Mouse (Mus musculus) thymus, postnatal 10 days (tissue): ENCODE data around the gene Npc1l1.
A peak's percentile ranks its signal among the peaks of the same experiment; 100 is the strongest.

ENCODE experiments used
- DNase-seq, 2 experiments: peaks; one replicate each; pipeline ENCODE4 v3.0.0; 2021; ENCODE audit warnings: low spot score in 2 of 2

Npc1l1 gene

DNA sequence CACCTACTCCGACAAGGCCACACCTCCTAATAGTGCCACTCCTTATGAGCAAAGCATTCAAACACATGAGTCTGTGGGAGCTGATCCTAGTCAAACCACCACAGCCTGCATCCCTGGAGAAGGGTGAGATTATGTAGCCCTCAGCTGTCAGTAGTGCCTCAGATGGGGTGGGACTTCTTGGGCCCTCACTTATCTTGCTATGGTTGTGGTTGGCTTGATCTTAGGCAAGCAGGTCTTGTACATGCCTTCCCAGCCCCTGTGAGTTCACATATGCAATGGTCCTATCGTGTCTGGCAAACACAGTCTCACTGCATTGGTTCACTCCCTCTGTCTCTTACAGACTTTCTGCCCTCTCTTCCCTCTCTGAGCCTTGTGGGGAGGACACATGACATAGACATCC lies 22.9 kb downstream of the Npc1l1 start:
- DNase-seq, result no peak

DNA sequence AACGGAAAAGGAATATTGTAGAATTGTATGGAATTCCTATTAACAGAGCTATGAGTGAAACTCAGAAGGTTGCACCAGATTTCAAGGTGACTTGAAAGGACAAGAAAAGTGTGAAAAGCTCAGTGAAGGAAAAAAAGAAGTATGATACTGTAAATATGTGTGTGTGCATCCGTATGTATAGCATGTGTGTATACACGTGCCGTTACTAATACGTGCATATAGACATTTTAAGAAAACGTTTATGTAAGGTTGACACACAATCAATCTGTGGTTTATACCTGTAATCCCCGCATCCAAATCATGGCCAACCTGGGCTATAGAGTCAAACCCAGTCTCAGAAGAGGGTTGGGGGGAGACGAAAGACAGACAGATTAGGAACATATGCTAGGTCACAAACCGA lies 29.4 kb downstream of the Npc1l1 start:
- no peak for DNase-seq

DNA sequence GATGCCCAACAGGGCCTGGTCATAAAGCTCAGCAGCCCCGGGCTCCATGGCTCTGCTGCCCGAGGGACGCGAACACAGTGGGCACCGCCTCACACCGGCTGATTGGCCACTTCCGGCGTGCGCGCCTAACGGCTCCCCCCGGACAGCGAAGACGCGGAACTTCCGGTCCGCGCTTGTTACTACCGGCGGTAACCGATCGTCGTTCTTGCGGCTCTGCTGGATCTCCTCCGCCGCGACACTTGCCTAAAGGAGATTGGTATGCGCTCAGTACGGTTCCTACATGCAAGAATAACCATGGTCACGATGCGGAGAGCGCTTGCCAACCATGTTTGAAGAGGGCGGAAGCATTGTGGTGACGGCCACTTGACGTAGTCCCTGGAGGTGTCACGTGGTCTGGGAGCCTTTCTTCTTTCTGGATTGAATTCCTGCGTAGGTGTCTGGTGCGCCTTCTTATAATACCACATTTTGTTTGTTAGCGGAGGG lies 29.8 kb downstream of the Npc1l1 start, which contains the start of gene Nudcd3:
Gene Nudcd3, minus strand, starts transcription at position 329 of the 483 bp plus-strand sequence.
- DNase-seq, result peak; percentile 77 to 78

DNA sequence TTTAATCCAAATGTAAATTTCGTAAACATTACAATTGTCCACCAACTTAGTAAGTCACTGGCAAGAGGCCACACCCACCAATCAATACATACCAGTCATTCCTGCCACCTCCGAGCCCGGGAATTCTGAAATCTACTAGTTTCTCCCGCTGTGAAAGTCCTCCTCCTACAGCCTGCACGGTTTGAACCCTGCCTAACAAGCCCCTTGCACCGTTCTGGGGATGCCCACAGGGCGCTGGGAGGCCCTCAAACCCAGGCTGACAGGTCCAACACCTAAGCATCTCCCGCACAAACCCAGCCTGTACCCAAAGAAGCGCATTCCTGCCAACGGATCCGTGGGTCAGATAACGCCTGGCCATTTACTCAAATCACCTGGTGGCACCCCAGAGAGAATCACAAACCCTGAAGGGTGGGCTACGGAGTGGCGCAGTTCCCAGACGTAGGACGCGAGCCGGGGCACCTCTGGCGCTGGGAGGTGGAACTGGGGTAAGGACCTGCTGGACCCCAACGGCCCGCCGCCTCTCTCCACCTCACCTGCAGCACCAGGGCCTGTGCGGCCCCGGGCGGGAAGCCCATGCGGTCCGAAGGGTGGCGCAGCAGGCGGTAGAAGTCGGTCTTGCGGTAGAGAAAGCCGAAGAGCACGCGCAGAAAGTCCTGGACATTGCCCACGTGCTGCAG lies 30.4 kb downstream of the Npc1l1 start, which contains the start of gene A730071L15Rik:
Gene A730071L15Rik, plus strand, starts transcription at position 620 of the 677 bp plus-strand sequence.
- DNase-seq, result peak in 1 of 2 experiments; percentile 27

DNA sequence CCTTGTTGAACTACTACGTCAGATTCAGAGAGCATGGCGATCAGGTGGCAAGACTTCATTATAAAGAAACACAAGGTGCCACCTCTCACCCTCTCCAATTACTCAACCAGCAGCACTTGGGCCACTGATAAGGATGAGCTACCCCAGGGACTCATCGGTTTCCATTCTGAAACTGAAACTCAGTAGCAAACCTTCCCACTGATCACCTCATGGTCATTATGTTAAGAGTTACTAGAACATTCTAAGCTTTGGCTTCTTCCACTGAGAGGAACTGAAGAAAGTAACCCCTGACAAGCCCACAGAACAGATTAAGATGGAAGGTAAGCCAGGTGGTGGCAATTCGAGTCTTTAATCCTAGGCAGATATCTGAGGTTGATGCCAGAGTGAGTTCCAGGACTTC lies 31.5 kb downstream of the Npc1l1 start:
- DNase-seq, result no peak

DNA sequence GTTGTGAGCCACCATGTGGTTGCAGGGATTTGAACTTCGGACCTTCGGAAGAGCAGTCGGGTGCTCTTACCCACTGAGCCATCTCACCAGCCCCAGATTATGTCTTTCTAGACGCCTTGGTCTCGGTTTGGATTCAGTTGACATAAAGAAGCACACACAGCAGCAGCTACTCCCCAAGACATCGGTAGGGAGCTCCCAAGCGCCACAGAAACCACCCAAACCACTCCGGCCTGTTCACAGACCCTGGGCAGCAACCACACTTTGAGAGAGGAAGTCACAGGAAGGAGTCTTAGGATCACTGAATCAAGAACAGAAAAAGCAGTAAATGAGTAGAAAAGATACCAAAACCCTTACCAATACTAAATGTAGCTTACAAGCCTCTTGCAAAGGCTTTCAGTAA lies 33.2 kb downstream of the Npc1l1 start:
- DNase-seq, result no peak

DNA sequence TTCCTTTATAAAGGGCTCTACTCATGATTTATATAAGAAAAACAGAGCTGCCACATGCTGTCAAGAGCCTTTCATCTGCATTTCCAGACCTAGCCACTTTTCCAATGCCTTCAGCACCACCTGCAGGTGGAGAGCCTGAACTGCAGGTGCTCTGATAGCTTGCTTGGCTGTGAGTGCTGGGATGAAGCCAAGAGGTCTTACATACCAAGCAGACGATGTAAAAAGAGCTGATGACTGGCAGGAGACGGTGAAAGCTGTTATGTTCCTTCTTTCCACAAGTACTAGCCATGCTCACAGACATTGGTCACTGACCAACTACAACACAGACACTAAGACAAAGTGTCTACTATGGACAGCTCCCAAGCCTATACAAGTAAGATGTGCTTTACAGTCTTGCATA lies 42.1 kb downstream of the Npc1l1 start:
- peak; percentile 74 to 91 for DNase-seq

DNA sequence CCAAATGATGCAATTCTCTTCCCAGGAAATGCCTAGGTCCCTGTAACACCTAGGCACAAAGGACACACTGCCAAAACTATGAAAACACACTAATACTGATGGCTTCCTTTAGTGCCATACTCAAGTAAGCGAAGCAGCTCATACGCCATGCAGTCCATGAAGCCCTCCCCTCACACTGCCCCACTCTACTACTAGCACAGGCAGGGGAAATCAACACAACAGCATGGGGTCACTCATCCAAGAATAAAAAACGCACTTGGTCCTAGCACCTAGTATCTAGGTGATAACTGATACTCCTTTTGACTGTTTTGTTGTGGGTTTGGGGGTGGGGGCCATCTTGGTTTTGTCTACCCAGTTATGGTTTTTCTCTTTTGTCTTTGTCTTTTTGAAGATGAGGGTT lies 42.5 kb downstream of the Npc1l1 start:
- no peak for DNase-seq

DNA sequence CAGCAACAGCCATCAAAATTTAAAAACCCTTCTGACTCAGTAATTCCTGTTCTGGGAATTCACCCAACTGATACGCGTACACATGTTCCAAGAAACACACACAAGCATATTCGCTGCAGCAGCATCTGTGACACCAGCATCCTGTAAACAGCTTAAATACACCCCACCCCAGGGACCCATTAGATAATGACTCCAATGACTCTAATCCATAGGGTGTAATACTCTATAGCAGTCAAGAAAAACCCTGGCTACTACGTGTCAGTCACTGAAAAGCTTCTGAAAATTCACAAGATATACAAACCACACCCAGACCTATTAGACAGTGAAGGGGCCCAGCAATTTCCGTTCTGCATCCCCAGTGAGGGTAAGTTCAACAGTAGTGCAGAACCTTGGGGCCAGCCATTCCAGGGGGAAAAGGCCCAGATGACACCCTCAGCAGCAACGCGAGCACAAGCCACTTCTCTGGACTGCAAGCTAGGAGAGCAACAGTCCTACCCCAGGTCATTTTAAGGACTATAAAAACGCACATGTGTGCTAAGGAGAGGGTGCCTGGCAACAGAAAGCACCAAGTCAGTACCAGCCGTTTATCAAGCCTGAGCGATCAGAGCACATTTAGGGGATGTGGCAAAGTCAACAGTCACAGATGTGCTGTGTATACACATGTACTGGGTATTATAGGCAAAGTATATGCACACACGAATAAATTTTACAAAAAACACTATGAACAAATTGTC lies 45.6 kb downstream of the Npc1l1 start:
- peak; percentile 44 to 47 for DNase-seq

DNA sequence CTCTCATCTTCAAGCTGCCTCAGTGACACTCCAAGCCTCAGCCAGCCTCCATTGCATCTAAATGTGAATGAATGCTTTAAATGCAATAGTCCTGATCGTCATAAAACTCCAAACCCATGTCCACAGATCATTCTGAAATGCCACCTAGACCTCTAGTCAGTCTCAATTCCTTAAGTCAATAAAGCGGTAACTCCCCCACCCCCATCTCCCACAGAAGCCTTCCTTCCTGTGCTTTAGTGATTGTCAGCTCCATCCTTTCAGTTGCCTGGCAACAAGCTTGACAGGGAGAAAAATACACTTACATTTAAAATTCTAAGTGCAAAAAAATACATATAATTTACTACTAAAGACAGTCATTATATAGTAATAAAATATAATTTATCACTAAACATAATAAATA lies 46.7 kb downstream of the Npc1l1 start:
- DNase-seq, result no peak

DNA sequence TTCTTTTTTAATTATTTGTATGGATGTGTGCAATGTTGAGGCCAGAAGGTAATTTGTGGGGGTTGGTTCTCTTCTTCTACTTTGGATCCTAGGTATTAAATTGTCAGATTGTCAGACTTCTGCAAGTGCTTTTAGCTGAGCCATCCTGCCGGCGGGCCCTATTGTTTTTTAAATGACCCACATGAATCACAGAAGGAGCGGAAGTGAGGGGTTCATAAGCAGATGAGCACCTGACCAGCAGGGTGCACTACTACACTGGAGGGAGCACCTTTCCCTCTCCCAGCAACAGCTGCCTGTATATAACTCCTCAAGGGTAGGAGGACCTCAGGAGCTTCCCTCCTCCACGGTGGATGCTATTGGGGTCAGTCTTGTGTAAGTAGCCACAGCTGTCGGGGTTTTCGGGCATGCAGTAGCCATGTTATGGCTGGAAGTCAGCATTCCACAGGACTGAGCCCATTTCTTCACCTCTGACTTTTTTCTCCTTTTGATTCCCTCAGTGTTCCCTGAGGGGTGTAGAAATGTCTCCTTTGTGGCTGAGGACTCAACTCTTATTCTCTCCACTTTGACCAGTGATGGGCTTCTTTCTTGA lies 49.0 kb downstream of the Npc1l1 start:
- DNase-seq, result peak; percentile 44 to 55

DNA sequence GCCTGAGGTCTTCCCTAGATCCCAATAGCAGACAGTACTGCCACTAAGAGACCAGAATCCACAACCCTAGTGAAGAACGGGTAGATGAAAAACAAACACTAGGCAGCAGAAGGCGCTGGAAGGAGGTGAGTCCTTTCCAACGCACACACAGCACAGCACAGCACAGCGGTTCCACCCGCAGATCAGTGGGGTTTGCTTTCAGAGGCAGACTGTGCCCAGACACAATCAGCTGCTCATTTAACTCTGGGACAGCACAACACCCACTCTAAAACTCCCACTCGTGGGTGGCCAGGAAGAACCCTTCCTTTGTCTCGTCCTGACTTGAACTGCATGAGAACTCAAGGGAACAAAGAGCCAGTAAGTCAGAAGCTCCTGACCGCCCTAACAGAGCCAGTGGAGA lies 50.7 kb downstream of the Npc1l1 start:
- peak; percentile 26 to 48 for DNase-seq

DNA sequence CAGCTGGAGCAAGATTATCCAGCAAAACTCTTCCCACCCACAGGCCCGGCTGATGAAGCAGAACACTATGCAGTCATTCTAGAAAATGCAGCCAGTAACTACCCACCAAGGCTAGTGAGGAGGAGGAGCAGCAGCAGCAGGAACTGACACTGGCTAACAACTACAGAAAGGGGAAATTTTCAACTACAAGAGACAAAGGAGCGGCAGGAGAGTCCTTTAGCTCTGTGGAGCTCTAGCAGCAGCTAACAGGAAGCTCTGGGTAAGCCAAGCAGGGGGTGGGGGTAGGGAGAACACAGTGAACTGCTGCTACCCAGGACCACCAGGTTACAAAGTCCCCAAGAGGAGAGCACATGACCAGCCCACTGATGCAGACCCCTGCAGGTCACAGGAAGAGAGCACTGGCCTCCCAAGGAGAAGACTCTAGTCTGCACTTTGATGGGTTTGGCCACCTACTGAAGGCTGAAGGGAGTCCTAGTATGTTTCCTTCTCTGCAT lies 51.2 kb downstream of the Npc1l1 start:
- peak; percentile 68 to 74 for DNase-seq

DNA sequence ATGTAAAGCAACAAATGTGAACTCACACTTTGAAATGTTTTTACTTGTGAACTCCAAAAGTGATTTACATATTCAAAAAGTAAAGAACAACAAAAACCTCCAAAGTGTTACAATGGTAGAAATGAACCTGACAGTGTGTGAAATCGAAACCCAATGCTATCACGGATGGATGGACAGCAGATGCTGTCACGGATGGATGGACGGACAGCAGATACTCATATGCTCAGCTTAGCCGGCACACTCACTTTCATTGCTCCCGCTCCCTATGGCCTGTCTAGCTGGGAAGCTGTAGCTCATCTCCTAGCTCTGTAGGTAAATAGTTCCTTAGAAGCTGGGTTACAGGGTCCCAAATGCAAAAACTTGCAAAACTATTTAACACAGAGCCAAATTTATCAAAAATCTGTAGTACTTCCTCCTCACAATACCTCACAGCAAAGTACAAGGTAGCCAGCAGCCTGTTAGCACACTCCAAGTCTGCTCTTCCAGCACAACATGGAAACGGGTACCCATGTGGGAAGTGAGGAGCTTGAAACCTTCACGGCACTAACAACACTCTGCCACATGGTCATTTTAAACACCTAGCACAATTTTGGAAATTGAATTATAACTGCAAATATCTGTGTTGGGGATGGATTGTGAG lies 52.0 kb downstream of the Npc1l1 start:
- DNase-seq, result no peak

DNA sequence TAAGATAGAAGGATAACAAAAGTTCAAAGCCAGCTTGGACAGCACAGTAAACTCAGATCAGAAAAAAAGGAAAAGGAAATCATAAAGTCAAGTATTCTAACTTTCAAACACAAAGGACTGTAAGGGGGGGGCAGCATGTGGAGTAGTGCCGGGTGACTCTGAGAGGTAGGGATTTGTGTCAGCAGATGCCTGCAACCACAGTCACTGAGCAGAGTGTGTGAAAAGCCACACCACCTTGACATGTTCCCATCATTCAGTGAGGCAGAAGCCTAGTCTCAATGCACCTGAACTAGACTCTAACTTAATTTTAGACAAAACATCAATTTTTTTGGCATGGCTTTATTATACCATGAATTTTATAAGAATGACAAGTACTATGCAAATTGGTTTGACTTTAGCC lies 54.4 kb downstream of the Npc1l1 start:
- DNase-seq, result no peak

DNA sequence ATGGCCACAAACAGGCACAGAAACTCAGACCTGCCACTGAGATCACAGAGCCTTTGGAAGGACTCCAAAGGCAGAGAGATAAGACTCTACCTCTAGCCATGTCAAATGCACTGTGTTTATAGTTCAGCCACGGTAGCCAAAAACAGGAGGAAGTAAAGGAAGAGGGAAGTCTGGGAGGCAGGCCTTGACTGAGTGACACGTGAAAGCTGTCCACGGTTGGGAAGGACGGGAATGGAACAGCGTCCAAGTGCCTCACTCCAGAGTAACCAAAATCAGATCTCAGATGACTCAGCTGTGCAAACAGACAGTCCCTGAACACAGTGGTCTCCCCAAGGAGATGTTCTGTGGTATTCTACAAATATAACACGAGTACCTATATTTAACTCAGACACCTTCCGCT lies 55.2 kb downstream of the Npc1l1 start:
- no peak for DNase-seq

DNA sequence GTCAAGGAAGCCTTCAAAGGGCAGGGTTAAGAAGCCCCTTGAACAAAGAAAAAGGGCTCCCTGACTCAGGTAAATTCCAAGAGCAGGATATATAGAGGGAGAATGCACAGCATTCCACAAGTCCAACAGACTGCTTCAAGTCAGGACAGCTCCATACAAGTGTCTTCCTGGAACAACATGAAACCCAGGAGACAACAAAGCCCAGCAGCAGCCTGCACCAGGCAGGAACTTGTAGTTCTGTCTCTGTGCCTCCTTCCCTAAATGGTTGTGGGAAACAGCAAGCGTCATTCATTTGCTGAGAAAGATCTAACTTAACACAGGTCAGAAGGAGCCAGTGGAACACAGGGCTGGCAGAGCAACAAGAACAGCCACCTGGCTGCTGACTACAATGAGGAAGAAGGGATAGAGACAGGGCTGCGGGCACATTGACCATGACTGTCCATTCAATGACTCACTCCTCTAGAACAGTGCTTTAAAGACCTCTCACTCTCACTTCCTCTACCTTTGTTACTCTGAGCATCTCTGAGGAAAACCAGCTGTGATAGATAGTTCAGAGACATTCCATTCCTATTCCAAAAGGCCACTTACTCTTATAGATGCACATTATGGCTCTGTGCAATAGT lies 60.8 kb downstream of the Npc1l1 start:
- DNase-seq, result no peak

DNA sequence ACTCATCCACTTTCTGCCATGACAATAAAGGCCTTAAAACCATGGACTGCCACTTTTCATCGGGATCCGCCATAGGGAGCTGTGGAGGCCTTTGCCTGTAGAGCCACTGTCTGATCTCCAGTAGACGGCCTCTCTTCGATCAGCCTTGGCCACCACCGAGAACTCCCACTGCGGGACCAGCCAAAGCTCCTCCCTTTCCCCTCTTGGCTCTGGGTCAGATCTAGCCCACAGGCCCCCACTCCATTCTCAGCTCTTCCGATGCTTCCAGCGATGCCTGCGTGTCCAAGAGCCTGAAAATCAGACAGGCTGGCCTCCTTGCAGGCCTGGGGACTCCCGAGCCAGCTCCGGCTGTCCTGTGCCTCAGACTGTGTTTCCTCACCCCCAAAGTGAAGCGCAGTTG lies 63.6 kb downstream of the Npc1l1 start:
- DNase-seq, result no peak

DNA sequence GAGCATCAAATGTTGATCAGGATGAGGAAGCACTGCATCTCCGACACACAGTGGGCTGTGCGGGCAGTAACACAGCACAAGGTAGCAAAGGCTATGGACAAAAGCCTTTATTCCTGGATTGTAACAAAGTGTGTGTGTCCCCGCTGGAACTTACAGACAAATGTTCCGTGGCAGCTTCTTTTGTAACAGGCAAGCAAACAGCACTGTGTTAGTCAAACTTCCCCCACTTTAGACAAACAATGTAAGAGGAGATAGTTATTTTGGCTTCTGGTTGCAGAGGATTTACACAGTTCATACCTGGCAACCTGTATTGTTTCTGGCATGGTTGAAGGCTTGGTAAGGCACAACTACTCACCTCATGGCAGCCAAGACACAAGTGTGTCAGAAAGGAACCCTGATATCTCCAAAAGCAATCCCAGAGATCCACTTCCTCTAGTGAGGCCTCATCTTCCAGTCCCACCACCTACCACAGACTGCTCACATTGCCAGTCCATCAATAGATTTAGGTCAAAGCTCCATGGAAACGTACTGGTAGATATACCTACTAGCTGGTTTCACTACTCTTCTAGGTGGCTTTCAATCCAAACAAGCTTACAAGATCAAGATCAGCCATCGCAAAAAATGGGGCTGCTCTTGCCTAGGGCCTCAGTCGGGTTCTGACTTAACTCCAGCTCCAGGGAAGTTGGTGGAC lies 64.4 kb downstream of the Npc1l1 start:
- DNase-seq, result no peak

DNA sequence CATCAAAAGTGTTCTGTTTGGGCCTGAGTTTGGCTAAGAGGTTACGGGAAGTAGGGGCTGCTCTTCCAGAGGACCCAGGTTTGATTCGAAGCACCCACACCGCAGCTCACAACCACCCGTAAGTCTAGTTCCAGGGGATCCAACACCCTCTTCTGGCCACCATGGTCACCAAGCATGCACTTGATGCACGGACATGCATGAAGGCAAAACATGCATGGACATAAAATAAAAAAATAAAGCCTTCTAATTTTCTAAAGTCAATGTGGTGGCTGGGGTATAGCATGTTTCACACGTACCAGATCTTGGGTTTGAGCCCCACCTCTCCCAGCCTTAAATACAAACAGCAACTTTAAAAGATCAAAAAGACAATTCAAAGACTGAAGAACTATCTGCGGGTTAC lies 65.2 kb downstream of the Npc1l1 start:
- no peak for DNase-seq

DNA sequence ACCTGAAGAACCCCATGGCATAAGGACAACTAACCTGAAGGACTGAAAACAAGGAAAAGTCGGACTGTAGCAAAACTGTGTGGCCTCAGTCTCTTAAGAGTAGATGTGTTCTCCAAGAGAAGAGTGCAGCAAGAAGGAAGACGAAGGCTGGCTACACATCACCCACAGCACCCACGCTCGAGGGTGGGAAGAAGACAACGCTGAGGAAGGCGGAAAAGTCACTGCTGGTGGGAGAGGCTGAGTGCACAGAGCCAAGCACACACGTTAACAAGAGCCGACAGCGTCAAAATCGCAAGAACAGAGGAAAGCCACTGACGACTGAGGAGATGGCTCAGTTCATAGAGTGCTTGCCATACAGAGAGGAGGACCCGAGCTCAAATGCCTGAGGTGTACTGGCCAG lies 66.2 kb downstream of the Npc1l1 start:
- DNase-seq, result no peak
